Mouse (Mus musculus) natural killer cell, adult 2 months (primary cell): ENCODE results near the gene Grap.
"Not testable (repeated sequence)": the region's sequence is repeated elsewhere in the genome, so short reads cannot be mapped to it uniquely, and the experiment has no call there.

Experiments
- DNase-seq, 2 experiments: peaks; one replicate each; pipeline ENCODE4 v3.0.0; 2022; ENCODE audit warnings: low spot score in 2 of 2

The Grap gene

DNA sequence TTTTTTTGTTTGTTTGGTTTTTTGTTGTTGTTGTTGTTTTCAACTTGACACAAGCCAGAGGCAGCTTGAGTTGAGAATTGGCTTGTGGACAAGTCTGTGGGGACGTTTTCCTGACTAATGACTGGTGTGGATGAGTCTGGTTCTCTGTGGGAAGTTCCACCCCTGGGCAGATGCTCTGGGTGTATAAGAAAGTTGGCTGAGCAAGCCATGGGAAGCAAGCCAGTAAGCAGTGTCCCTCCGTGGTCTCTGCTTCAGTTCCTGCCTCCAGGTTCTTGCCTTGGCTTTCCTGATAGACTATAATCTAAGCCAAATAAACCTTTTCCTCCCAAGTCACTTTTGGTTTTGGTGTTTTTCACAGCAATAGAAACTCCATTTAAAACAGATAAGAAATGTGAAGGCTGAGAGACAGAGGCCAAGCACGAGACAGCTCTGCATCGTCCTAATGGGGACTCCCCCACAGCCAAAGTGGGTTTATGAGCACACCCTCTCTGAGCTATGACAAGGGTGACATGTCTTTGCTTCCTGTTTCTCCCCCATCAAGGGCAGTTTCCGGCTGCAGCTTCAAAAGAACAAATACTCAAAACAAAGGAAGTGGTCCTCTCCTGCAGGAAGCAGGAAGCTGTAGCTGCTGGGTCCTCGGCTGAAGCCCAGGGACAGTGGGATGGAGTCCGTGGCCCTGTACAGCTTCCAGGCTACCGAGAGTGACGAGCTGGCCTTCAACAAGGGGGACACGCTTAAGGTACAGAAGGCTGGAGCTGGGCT, at the start of gene Grap:
Gene Grap, plus strand, starts transcription at position 580 of the 762 bp plus-strand sequence.
- DNase-seq: peak; percentile 82 to 83

DNA sequence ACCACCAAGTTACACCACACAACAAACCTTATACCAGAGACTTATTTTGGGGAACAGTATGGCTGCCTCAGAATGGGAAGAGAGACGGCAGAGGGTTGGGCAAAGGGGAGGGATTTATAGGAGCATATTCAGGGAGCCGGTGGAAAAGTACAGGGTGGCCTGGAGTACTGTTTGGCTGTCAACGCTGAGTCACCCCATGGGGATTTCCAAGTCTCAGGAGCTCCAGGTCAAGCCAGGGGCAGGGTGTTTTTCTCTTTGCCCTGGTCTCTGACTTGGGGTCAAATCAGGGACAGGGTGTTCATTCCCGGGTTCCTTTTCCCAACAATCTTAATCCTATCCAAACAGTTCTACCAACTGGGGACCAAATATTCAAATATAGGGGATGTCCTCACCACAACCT, 45.0 kb upstream of the Grap start:
- no peak for DNase-seq

DNA sequence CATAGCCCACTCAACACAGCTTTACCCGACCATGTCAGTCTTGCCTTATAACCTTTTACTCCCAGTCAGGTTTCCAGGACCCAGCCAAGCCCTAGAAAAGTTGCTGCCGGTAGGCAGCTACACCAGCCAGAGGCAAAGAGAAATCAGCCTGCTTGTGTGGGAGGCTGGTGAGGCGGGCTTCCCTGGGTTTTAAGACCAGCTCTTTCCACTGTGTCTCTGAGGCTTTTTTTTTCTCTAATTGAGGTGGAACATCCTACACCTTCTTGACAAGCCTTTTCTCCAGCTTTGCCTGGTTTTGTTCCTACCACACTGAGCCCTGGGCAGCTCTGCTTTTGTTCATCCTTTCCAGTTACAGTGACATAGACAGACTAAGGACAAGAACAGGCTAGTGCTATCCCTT, 41.9 kb upstream of the Grap start:
- DNase-seq: no peak

DNA sequence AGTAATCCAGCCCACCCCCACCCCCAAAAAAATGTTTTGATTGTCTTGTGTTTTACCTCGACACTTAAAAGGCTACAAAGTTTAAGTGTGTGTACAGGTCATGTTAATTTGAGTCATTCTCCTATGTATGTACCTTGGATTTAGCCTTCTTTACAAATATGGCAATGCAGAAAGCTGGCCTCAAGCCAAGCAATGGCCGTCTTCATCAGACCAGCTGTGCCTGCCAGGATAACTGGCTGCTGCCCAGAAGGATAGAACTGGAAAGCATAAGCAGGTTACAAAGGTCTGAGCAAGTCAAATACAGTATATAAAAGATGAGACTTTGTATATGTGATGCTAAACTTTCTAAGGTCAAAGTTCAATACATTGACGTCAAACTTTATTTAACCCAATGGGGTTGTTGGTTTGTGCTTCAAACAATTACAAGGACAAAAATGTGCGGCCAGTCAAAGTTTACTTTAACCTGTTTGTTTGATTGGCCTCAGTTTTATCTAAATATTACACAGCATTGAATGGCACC, 40.9 kb upstream of the Grap start:
- no peak for DNase-seq

DNA sequence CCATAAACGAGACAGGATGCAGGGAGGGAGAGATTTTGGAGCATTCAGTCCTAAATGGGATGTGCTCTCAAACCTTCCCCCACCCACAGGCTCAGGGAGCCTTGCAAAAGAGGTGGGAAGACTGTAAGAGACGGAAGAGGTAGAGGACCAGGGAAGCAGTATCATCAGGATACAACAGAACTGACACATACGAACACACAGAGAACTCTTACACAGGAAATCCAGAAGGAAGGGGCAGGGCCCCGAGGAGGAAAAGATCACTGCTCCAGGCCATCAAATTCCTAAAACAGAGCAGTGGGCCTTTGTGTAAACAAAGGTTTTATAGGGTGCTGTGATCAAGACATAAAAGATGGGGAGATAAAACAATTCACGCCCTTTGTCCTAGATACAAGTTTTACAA, 38.7 kb upstream of the Grap start:
- no peak for DNase-seq

DNA sequence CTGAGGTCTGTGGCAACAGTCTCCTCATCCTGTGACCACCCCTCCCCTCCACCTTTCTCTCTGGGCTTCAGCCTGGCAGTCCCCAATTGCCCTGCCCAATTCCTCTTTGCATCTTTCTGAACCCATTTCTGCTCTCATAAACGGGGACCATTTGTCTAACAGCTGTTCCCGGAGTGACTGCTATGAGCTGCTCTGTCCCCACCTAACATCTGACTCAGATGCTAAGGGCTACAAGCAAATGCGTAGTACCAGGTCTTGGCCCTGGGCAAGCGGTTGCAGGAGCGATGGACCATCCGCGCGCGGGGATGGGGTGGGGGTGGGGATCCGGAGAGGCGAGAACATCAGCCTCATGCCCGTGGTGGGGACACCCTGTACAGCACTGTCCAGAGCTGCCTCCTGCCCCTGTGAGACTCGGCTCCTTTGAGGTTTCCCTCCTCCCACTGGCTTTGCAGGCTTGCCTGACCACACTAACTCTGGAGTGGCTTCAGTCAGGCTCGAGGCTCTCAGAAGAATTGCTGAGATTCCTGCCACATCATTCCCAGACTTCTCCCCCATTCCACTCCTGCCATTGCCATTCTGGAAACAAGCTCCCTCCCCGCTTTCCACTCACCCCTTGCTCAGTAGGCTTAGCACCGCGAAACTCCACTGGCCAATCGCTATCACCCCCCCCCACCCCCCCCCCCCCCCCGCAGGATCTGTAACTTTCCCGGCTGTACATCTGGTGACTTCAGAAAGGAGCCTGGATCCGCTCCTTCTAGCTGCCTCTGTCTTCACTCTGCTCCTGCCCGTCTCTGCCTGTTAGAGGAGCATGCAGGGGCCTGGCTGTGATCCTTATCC, 37.2 kb upstream of the Grap start:
- DNase-seq: no peak

DNA sequence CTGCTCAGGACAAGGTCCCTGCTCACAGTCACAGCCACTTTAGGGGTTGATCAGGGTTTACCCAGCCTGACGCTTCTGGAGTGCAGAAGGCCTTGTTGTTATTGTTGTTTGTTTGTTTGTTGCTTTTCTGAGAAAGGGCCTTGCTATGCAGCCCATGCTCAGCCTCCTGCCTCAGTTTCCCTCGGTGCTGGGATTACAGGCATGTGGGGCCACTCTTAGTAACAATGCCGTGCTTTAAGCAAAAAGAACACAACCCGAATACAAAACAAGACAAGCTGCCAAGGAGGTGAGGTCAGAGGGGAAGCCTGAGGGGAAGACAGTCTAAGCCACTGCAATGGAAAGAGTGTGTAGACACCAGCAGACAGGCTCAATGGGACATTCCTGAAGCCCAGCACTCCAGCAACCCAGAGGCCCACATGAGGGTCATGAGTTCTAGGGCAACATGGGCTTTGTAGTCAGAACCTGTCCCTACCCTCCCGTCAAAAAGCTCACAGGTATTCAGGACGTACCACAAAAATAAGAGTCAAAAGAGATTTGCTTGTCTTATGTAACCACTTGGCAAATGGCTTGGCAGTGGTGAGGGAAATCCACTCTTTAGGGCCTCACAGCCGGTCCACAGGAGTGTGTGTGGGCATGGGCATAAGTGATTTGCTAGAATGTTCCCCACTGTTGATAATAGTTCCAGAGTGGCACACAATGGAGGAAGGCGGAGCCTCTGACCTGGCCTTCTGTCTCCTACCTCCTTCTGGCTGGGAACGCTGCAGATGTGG, 36.4 kb upstream of the Grap start:
- DNase-seq: no peak

DNA sequence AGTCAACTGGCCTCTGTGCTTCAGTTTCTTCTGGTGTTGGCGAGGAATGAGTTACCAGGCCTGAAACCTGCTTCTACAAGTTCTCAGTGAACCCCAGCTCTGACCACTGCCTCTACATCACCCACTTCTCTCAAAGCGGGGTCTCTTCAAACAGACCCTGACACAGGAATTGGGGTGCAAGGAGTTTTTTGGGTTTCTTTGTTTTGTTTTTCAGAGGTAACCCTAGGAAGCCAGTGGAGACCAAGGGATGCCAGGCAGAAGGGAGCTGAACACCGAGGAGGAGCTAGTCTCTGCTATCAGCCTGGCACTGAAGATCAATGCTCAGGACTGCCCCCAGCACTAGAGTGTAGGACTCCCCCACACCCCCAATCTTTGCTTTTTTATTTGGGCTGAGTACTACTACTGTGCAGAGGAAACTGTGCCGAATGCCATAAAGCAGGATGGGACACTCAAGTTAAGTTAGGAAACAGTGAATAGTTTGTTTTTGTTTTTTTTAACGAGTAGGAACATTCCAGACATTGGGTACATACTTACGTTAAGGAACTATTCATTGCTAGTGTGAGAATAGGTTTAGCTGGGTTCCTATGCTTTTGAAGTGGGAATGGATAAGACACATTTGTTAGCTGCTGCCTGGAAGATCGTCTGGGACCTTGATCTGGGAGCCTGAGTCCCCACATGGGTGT, 35.6 kb upstream of the Grap start:
- no peak for DNase-seq

DNA sequence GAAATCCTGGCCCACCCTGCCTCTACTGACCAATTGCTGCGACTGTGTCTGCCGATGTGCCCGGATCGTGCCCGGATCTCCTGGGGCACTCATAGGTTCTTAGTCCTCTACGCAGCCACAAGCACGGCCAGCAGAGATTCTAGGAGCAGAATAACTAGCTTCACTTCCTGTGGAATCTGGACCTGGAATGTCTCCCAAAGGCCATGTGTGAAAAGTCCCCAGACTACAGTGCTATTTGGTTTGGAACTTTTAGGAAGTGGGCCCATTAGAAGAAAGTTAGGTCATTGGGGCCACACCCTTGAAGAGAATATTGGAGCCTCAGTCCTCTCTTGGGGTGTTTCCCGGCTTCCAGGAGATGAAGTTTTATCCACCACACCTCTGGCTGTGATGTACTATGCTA, 34.9 kb upstream of the Grap start:
- DNase-seq: no peak

DNA sequence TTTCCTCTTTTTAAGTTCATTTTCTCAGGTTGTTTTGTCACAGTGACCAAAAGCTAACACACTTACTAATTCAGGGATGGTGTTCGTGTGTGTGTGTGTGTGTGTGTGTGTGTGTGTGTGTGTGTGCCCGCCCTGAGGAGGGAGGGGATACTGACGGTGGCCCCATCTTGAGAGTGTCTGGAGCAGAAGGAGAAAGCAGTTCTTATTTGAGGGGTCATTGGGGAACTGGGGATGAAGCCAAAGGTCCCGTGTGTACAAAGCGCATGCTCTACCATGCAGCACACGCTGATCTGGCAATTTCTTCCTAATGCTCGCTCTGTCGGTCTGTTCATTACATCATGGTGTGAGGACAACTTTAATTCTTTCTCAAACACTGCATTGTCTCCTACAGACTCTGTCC, 34.5 kb upstream of the Grap start:
- no peak for DNase-seq

DNA sequence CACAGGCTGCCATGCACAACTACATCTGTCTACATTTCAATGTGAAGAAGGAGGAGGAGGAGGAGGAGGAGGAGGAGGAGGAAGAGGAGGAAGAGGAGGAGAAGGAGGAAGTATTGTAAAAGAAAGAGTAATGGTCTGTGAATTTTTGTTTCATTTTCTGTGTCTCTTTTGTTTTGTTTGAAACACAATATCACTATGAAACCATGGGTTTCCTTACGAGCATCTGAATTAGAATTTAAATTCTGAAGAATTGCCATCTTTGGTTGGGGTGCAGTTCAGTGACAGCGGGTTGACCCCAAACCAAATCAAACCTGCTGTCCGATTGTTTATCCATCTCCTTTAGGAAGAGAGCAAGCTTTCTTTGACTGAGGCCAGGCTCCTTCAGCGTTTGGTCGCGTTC, 33.7 kb upstream of the Grap start:
- no peak for DNase-seq

DNA sequence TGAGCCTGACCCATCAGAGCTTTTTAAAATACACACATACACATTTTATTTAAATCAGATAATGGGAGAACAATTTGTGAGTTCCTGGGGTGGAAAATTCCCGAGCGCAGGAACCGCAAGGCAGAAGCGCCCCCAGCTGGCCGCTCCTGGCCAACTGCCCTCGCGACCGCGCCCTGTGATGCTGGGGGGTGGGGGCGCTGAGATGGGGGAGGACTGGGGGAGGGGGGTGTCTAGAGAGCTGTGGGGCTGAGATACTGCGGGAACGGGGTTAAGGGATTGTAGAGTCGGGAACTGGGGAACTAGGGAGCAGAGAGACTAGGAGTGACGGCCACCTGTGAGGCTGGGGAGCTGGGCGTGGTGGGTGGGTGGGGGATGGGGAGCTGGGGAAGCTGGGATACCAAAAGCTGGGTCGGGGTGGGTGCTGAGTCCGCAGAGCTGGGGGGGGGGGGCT, 33.2 kb upstream of the Grap start:
- DNase-seq: no peak

DNA sequence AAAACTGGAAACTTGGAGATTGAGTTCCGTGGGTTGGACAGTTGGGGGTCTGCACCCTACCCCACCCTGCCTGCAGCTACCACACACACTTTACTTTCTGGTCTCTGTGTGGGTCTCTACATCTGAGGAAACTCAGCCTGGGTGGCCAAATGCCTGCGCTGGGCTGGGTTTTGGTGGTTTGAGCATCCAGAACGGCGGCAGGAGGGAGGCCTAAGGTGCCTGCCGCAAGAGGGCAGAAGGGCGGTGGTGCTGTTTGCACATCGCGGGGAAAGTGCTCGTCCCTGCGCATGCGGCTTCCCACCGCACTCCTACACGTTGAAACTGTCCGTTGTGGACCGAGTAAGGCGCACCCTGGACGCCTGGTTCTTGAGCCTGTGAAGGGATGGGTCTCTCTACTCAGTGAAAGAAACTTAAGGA, 32.8 kb upstream of the Grap start:
- peak in 1 of 2 experiments; percentile 61 for DNase-seq

DNA sequence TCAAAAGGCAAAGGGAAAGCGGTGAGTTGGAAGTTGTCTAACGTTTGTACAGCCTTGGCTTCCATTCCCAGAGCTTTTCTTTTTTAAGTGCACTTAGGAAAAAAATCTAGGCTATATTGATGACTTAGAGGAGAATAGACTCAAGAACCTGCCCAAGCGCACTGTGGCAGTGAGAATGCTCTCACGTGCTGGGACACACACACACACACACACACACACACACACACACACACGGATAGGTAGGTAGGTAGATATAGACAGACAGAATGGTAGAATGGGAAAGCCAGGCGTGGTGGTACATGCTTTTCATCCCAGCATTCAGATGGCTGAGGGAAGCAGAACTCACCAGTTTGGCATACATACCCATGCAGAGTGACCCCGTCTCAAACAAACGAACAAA, 32.3 kb upstream of the Grap start:
- DNase-seq: no peak

DNA sequence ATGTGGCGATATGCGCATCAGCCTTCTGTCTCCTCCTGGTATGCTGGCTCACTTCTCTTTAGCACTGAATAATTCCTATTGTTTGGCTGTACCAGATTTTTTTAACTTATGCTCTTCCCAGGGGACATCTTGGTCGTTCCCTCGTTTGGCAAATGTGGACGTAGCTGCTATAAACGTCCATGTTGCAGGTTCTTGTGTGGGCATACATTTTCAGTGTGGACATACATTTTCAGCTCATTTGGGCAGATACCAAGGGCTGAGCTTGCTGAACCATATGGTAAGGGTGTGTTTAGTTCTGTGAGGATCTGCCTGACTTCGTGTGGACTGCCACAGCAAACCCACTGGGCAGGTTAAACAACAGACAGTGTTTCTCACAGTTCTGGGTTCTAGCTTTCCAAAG, 27.9 kb upstream of the Grap start:
- DNase-seq: no peak

DNA sequence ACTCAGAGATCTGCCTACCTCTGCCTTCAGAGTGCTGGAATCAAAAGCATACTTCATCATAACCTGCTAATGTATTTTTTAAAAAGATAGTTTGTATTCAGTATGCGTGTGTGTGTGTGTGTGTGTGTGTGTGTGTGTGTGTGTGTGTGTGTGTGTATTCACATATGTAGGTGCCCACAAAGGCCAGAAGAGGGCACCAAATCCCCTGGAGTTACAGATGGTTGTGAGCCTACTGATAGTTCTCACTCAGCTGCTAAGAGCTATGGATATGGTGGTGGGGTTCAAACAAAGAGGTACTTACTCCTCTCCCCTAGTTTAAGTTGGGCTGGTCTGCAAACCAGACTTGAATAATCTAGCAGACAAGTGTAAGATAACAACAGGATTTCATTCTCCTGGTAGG, 26.6 kb upstream of the Grap start:
- no peak for DNase-seq

DNA sequence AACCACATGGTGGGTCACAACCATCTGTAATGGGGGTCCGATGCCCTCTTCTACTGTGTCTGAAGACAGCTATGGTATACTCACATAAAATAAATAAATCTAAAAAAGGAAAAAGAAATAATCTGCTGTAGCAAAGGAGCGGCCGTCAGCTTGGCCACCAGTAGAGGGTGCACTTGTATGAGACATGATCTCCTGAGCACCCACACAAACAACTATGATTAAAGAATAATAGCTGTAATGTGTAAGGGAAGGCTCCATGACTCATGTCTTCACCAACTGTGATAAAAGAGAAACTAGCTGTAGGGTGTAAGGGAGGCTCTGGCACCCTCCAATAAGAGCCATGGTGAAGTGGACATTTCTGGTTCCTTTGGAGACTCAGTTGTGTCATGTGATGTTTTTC, 23.4 kb upstream of the Grap start:
- DNase-seq: peak in 1 of 2 experiments; percentile 51

DNA sequence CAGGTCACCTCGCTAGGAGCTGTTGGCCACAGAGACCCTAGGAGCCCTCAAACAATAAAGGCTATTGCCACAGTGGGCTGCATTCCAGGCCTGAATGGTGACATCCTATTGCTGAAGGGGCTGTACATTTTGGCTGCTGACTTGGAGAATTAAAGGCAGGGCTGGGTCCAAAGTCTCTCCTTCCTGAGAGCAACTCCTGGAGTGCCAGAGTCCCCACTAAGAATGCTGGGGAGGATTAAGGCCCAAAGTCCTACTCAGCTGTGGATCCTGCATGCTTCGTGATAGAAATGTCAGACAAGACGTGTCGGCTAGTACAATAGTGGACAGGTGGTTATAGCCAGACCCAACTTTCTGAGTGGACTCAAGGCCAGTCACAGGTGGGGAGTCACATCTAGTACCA, 16.8 kb upstream of the Grap start:
- DNase-seq: not testable (repeated sequence)

DNA sequence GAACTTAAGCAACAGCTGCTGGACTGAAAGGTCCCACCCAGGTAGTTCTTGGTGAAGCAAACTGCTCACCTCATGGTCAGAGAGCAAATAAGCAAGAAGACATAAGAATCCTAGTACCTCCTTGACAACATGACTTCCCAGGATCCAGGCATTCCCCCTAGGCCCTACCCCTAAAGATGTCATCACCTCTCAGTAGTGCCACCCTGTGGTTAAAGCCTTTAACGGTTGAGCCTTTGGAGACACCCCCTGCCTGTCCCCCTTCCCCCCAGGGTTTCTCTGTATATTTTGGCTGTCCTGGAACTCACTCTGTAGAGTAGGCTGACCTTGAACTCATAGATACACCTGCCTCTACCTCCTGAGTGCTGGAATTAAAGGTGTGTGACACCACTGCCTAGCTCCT, 15.7 kb upstream of the Grap start:
- DNase-seq: no peak

DNA sequence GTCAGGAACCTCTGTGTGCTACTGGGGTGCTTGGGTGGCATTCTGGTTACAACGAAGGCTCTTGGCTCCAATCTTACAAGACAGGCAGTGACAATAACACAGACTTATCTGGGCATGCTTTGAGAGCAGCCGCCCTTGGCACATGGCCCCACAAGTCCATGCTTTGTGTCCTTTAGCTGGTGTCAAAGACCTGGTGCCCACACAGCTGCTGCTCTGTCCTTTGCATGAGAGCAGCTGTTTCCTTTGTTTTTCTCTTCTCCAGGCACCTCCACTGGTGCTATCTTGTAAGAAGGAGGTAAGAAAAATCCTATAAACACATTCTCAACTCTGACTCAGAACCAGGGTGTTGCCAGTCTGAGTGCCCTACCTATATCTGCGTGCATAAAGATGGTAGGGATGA, 15.2 kb upstream of the Grap start:
- DNase-seq: no peak

DNA sequence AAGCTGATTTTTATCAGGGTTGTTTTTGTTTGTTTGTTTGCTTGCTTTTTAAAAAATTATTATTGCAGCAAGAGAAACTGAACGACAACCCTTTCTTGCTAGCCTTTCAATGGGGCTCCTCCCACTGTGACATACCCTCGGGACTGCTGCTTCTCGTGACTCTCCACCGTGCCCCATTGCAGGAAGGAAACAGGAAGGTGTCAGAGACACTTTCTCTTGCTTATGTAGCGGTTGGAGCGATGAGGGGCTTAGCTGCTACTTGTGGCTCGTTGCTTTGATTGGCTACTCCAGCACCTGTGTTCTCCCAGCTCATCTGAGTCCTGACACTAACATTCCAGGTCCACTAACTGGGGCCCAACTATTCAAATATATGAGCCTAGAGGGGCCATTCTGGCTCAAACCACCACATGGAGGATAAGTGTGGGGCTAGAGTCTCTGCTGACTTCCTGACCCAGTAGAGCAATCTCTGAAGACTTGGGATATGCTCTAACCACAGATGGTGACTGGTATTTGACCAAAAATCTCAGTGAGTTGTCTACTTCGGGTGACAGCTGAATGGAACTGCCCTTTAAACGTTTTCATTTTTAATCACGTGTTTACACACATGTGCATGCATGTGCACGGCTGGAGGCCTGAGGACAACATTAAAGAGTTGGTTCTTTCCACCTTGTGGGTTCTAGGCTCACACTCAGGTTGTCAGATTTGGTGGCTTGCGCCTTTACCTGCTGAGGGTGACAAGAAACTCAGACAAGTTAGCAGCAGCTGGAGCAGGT, 14.1 kb upstream of the Grap start:
- peak; percentile 29 to 81 for DNase-seq
